Mouse (Mus musculus) kidney, postnatal 0 days (tissue): ENCODE measurements around the gene Btbd2. TPM values are rescaled to one million over a fixed set of nuclear protein-coding genes. Genes with fewer than 3 reads are reported as not detected.
A peak's percentile ranks its signal among the peaks of the same experiment; 100 is the strongest.
"Not testable (repeated sequence)": the region's sequence is repeated elsewhere in the genome, so short reads cannot be mapped to it uniquely, and the experiment has no call there.

Experiments
- ATAC-seq: fragments of 200-750 bp; cut with Nextera tagmentation; replicated peaks from 2 replicates; pipeline ENCODE4 v1.8.0; 2017; ENCODE audit warnings: low read depth, moderate number of reproducible peaks, moderate TSS enrichment, moderate library complexity; ENCODE audit not compliant: low FRiP score
- DNase-seq: peaks from one replicate; pipeline ENCODE4 v3.0.0-alpha.2; 2016; ENCODE audit warnings: low spot score
- H3K27ac ChIP-seq: fragments of 300-500 bp; sonication (generic); 2 replicates; pipeline ENCODE4 v1.5.1; 2014; ENCODE audit warnings: mild to moderate bottlenecking
- H3K27me3 ChIP-seq: fragments of 300-500 bp; sonication (generic); 2 replicates; pipeline ENCODE4 v1.6.1; 2014; ENCODE audit warnings: low read length, mixed read lengths; ENCODE audit not compliant: insufficient read depth
- H3K36me3 ChIP-seq: fragments of 300-500 bp; sonication (generic); 2 replicates; pipeline ENCODE4 v1.6.1; 2014; ENCODE audit warnings: low read length, mixed read lengths; ENCODE audit not compliant: insufficient read depth
- H3K4me1 ChIP-seq: fragments of 300-500 bp; sonication (generic); replicated peaks from 2 replicates; pipeline ENCODE4 v1.6.1; 2014; ENCODE audit warnings: antibody characterized with exemption, low read length, mixed read lengths; ENCODE audit not compliant: insufficient read depth
- H3K4me2 ChIP-seq: fragments of 300-500 bp; sonication (generic); 2 replicates; pipeline ENCODE4 v1.6.1; 2014; ENCODE audit warnings: mild to moderate bottlenecking, low read length, moderate library complexity, mixed read lengths
- H3K4me3 ChIP-seq: fragments of 300-500 bp; sonication (generic); replicated peaks from 2 replicates; pipeline ENCODE4 v1.5.1; 2014; ENCODE audit warnings: low read depth, low read length
- H3K9ac ChIP-seq: fragments of 300-500 bp; sonication (generic); 2 replicates; pipeline ENCODE4 v1.6.1; 2014; ENCODE audit warnings: low read depth, low read length
- H3K9me3 ChIP-seq: fragments of 300-500 bp; sonication (generic); replicated peaks from 2 replicates; pipeline ENCODE4 v1.6.1; 2016; ENCODE audit warnings: low read length, inconsistent platforms, mixed read lengths
- CTCF ChIP-seq: IDR thresholded peaks from 2 replicates; pipeline ENCODE4 v1.5.1; 2016; ENCODE audit warnings: antibody characterized with exemption, low read depth, mild to moderate bottlenecking, moderate library complexity
- WGBS: fragments of 180-500 bp; shearing (Covaris S2); extraction: QIAGEN DNeasy Blood & Tissue Kit; methylation state at CpG from one replicate; pipeline ENCODE4 v1.1.7; 2014; 5-methylcytosine and 5-hydroxymethylcytosine counted together
- polyA plus RNA-seq: library from polyadenylated mRNA; unstranded; fragments of >200 nt; fragmentation: Nextera tagmentation; extraction: Ambion mirVana; gene quantifications from 2 replicates; pipeline ENCODE4 v1.2.1, GENCODE M21; 2015

Gene Btbd2
- polyA plus RNA-seq, 1 experiment from 2014 or later = 62.7 TPM

GRCm38 (mm10) chr10:80606737-80607350 lies 50.0 kb downstream of the Btbd2 start:
- Histone ChIP-seq H3K9ac (no peak overlapping the region), H3K27me3 (no peaks in the 10 kb centered on the region), H3K9me3 (no peaks in the 10 kb centered on the region), H3K4me2 (no peak overlapping the region), H3K36me3 (peaks cover 30% of the 10 kb centered on the region), H3K4me3 (no peak overlapping the region), H3K4me1 (peaks cover 9% of the 10 kb centered on the region; the same call in 1 of the 2 replicates), H3K27ac (no peak overlapping the region)
- TF ChIP-seq CTCF = no peak
- WGBS = 91% methylated on average over 34 of the region's 34 CpGs
- ATAC-seq (no peak), DNase-seq (no peak)

GRCm38 (mm10) chr10:80606306-80606705 lies 50.6 kb downstream of the Btbd2 start:
- Histone ChIP-seq H3K4me1 (peaks cover 9% of the 10 kb centered on the region; the same call in 1 of the 2 replicates), H3K9me3 (no peaks in the 10 kb centered on the region), H3K27me3 (no peaks in the 10 kb centered on the region), H3K4me2 (no peak overlapping the region), H3K27ac (no peak overlapping the region), H3K4me3 (no peak overlapping the region), H3K36me3 (peaks cover 30% of the 10 kb centered on the region), H3K9ac (no peak overlapping the region)
- 89% methylated on average over 22 of the region's 23 CpGs for WGBS
- no peak for ATAC-seq
- no peak for TF ChIP-seq CTCF
- no peak for DNase-seq

GRCm38 (mm10) chr10:80605721-80606120 lies 51.1 kb downstream of the Btbd2 start, which contains the start of gene Gm49322:
Gene Gm49322, plus strand, starts transcription at chr10:80606021.
- not testable (repeated sequence) for ATAC-seq, H3K4me2 ChIP-seq, H3K9ac ChIP-seq, H3K9me3 ChIP-seq, DNase-seq, H3K4me3 ChIP-seq, H3K27me3 ChIP-seq, H3K27ac ChIP-seq, H3K4me1 ChIP-seq
- H3K36me3 ChIP-seq = peaks cover 30% of the 10 kb centered on the region
- WGBS = 89% methylated on average over 3 of the region's 4 CpGs

- H3K9ac ChIP-seq = no peak overlapping the region
- TF ChIP-seq CTCF = no peak
- no peak overlapping the region for H3K27ac ChIP-seq
- H3K4me3 ChIP-seq = no peak overlapping the region
- DNase-seq (no peak), ATAC-seq (no peak)
- H3K4me1 ChIP-seq = peaks cover 9% of the 10 kb centered on the region; the same call in 1 of the 2 replicates
- H3K4me2 ChIP-seq = no peak overlapping the region
- 87% methylated on average over 2 of the region's 2 CpGs for WGBS
- no peaks in the 10 kb centered on the region for H3K27me3 ChIP-seq
- peaks cover 27% of the 10 kb centered on the region for H3K36me3 ChIP-seq
- no peaks in the 10 kb centered on the region for H3K9me3 ChIP-seq
Measured at GRCm38 (mm10) chr10:80604988-80605387, 51.9 kb downstream of the Btbd2 start.

- H3K4me1 ChIP-seq = peaks cover 9% of the 10 kb centered on the region; the same call in 1 of the 2 replicates
- no peak overlapping the region; the same call in 1 of the 2 replicates for H3K4me3 ChIP-seq
- no peak overlapping the region; the same call in 1 of the 2 replicates for H3K27ac ChIP-seq
- peak overlapping the region; percentile 61; the same call in 1 of the 2 replicates for H3K9ac ChIP-seq
- ATAC-seq = no peak
- no peak for TF ChIP-seq CTCF
- H3K9me3 ChIP-seq = no peaks in the 10 kb centered on the region; the same call in 1 of the 2 replicates
- H3K4me2 ChIP-seq = peak overlapping the region; percentile 79
- peaks cover 25% of the 10 kb centered on the region for H3K36me3 ChIP-seq
- WGBS = 89% methylated on average over 7 of the region's 7 CpGs
- no peaks in the 10 kb centered on the region for H3K27me3 ChIP-seq
- no peak for DNase-seq
Measured at GRCm38 (mm10) chr10:80604001-80604509, 52.8 kb downstream of the Btbd2 start.

GRCm38 (mm10) chr10:80603364-80603763 lies 53.5 kb downstream of the Btbd2 start:
- no peak for TF ChIP-seq CTCF
- Histone ChIP-seq H3K4me2 (peak overlapping the region; percentile 79), H3K27me3 (no peaks in the 10 kb centered on the region), H3K4me1 (peaks cover 9% of the 10 kb centered on the region; the same call in 1 of the 2 replicates), H3K4me3 (peak overlapping the region; percentile 71), H3K36me3 (peaks cover 21% of the 10 kb centered on the region; the same call in 1 of the 2 replicates), H3K9me3 (no peaks in the 10 kb centered on the region; the same call in 1 of the 2 replicates), H3K9ac (peak overlapping the region; percentile 61), H3K27ac (peak overlapping the region; percentile 80)
- WGBS = 24% methylated on average over 7 of the region's 7 CpGs
- ATAC-seq (no peak), DNase-seq (no peak)
